Mouse (Mus musculus): Measurements from ENCODE around the gene Tmem88b. TPM values are rescaled to one million over a fixed set of nuclear protein-coding genes. Genes with fewer than 3 reads are reported as not detected.
A peak's percentile ranks its signal among the peaks of the same experiment; 100 is the strongest.
"Not testable (repeated sequence)": the region's sequence is repeated elsewhere in the genome, so short reads cannot be mapped to it uniquely, and the experiment has no call there.

Gene Tmem88b
- total RNA-seq, 2 experiments from 2014 or later: 16.4 to 16.8 TPM

DNA sequence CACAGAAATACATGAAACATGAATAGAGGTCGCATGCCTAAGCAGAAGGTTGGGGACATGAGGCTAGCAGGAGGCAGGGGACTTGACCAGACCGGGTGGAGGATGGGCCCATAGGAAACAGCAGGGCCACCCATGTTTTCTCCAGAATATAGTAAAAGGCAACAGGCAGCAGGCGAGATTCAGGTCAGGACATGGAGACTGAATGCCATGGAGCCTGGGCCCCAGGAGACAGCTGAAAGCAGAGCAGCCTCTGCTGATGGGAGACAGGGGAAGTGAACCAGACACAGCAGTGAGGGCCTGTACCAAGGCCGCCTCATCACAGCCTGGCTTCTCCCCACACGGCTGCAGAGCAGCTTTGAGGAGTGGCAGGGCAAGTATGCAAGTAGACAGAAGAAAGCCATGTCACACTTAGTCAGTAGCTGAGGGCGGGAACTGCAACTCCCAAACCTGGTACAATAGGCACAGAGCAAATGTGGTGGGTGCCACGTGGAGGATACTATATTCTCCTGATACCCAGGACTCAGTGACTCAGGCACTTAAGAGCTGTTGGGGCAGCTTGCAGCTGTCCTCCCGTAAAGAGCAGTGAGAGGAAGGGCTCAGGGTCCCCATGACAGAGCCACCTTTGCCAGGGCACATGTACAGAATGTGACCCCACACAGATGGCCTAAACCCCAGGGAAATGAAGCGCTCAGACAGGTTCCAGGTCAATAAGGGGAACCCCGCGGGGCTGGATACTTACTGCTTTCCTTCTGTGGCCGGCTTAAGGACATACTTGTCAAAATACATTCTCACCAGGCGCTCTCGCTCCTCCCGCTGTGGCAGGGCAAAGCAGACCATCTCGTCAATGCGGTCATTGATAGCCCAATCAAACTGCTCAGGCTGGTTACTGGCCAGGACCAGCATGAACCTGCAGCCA is 38.8 kb downstream of the Tmem88b start:
- H3K4me3 ChIP-seq: no peak overlapping the region
- intact Hi-C loops (cut with DNase I): no loop called here
- no peak for DNase-seq (ENCODE audit: extremely low spot score in 1 of 2, low spot score in 2 of 2)
- no peak overlapping the region; the same call in 1 of the 2 replicates for H3K27ac ChIP-seq
- TF ChIP-seq CTCF (IDR thresholded peaks at IDR 0.05): no peak

DNA sequence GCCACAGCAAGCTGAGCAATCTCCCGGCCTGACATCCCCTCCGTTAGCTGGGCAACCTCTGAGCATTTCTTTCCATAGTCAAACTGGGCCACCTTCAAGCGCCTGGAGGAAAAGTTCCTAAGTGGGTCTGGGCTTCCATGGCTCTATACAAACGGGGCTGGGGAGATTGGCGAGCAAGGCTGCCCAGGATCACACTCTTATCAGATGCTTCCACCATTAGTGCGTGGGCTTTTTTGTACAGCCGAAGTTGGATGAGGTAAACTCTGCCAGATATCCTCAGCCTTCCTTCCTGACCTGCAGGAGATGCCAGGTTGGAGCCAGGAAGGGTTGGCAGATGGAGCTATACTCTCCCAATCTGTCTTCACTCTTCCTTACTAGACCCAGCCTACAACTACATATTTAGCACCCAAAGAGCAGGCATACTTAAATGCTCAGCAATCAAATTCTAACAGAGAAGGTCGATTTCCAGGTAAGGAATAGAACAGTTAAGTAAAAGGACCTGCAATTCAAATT is 39.6 kb downstream of the Tmem88b start:
- H3K27ac ChIP-seq: no peak overlapping the region; the same call in 1 of the 2 replicates
- DNase-seq (ENCODE audit: extremely low spot score in 1 of 2, low spot score in 2 of 2): no peak

DNA sequence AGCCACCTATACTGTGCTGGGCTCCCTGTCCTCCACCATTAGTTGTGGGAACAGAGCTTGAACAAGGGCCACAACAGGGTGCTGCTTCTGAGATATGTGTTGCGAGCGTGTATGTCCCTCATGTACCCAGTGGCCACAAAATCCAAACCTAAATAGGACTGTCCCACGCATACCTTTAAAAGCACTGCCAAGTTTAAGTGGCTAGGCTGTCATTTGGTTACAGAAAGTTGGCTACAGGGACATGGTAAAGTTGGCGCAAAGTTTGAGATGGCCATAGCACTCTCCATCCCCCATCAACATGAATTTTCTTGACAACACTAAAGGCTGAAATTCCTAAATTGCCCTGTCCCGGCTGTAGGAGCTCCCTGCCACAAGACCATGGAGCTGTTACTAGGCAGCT is 40.5 kb downstream of the Tmem88b start:
- Histone ChIP-seq H3K27ac (no peak overlapping the region), H3K4me3 (no peak overlapping the region)
- intact Hi-C loops (cut with DNase I): no loop called here
- no peak for TF ChIP-seq CTCF (IDR thresholded peaks at IDR 0.05)
- no peak for DNase-seq (ENCODE audit: extremely low spot score in 1 of 2, low spot score in 2 of 2)

More for the DNA sequence above, 39.6 kb downstream of the Tmem88b start:
- intact Hi-C loops (cut with DNase I): no loop called here
- no peak for TF ChIP-seq CTCF (IDR thresholded peaks at IDR 0.05)
- no peak overlapping the region for H3K4me3 ChIP-seq

DNA sequence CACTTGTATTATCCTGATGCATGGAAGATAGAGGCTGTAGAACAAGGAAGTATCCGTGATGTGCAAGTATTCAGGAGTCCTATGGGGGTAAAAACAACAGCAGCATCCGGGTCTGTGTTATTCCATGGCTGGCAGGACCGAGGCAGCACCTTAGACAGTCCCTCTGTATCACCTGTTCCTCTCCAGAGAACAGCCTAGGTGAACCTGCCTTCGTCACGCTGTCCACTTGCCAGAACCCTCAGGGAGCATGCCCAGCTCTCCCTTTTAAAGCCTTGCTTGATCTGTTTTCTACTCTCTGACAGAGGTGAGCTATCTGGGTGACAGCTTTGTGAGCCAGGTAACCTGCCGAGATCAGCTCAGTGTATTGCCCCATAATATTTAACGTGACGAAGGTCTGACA is 41.2 kb downstream of the Tmem88b start:
- DNase-seq (ENCODE audit: extremely low spot score in 1 of 2, low spot score in 2 of 2): no peak
- no peak for TF ChIP-seq CTCF (IDR thresholded peaks at IDR 0.05)
- intact Hi-C loops (cut with DNase I): no loop called here
- no peak overlapping the region for H3K27ac ChIP-seq
- no peak overlapping the region for H3K4me3 ChIP-seq

DNA sequence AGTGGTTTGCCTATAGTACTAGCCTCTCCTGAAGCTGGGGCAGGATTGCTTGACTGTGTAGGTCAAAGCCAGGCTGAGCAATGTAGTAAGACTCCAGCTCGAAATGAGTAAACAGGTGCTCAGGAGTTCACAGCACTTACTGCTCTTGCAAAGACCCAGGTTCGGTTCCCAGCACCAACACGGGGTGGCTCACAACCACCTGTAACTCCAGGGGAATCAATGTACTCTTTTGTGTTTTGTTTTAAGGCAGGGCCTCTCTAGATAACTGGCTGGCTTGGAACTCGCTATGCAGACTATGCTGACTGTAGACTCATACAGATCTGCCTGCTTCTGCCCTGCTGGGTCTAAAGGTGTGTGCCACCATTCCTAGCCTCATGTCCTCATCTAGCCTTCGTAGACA is 43.0 kb downstream of the Tmem88b start:
- no peak for TF ChIP-seq CTCF (IDR thresholded peaks at IDR 0.05)
- H3K27ac ChIP-seq: no peak overlapping the region
- no peak overlapping the region for H3K4me3 ChIP-seq
- DNase-seq (ENCODE audit: extremely low spot score in 1 of 2, low spot score in 2 of 2): no peak
- intact Hi-C loops (cut with DNase I): no loop called here

DNA sequence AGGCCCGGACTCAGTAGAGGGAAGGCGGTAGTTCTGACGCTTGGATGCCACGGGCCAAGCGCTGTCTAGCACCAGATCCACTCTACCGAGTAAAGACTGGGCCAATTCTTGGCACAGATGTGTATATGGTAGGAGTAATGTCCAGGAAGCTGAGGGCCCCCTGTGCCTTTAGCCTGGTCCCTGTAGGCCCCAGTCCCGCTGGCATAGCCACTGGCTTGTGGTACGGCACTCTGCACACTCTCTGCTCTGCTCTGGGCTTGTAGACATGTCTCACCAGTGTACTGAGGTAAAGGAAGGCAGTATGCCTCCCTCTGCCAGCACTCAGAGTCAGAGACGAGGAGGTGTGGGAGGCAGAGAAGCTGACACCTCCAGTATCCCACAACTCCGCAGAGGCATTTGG is 45.0 kb downstream of the Tmem88b start:
- intact Hi-C loops (cut with DNase I); H3K27ac ChIP-seq; DNase-seq (ENCODE audit: extremely low spot score in 1 of 2, low spot score in 2 of 2); H3K4me3 ChIP-seq: not testable (repeated sequence)

DNA sequence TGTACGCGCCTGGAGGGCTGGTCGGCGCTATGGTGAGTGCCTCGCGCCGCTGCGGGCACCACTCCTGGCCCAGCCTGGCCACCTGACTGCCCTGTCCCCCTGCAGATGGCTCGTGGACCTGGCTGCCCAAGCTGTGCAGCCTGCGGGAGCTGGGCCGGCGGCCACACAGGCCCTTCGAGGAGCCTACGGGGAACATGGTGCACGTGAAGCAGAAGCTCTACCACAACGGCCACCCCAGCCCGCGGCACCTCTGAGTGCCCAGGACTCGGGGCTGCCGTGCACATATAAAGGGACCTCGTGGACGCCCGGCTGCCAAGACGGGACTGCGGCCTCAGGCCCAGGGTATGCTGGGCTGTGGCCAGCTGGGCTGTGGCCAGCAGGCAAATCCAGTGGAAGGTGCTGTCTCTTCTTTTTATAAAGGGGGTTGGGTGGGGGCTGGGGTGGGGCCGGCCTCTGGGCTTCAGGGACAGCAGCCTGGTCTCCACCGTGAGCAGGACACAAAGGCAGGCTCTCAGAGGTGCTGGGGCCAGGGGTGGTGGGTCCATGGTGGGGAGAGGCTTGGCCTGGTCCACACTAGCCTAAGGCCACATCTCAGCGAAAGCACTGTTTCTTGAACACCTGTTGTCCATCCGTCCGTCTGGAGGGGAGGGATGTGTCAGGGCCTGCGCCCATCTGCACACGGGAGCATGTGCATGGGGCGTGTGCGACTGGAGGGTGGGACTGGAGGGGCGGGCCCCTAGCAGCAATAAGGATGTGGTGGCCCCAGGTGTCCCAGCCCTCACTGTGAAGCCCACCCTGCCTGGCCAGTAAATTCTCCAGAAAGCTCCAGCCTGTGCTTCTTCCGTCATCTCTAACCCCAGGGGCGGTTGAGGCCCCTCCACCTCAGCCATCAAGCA is 45.7 kb downstream of the Tmem88b start:
- no peak overlapping the region for H3K4me3 ChIP-seq
- intact Hi-C loops (cut with DNase I): no loop called here
- TF ChIP-seq CTCF (IDR thresholded peaks at IDR 0.05): no peak
- H3K27ac ChIP-seq: no peak overlapping the region; the same call in 1 of the 2 replicates
- DNase-seq (ENCODE audit: extremely low spot score in 1 of 2, low spot score in 2 of 2): no peak

DNA sequence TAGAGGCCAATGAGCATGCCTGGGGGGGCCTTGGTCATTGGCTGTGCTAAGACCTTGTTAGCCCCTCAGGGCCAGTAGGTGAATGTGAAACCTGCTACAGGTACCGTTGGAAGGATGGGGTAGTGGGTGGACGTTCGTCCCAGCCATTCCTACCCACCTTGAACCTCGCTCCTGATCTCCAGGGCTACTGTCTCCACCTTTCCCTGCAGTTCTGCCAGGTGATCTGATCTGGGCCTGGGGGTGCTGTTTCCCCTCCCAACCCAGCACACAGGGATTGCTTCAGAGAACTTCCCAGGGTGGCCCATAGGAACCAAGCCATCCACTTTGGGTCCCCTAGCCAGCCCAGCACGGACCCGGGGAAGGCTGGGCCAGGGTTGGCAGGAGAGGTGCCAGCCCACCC is 46.5 kb downstream of the Tmem88b start:
- H3K27ac ChIP-seq: no peak overlapping the region; the same call in 1 of the 2 replicates
- no peak overlapping the region for H3K4me3 ChIP-seq
- intact Hi-C loops (cut with DNase I): no loop called here
- no peak; the same call in 1 of the 2 replicates for TF ChIP-seq CTCF (IDR thresholded peaks at IDR 0.05)
- DNase-seq (ENCODE audit: extremely low spot score in 1 of 2, low spot score in 2 of 2): no peak

DNA sequence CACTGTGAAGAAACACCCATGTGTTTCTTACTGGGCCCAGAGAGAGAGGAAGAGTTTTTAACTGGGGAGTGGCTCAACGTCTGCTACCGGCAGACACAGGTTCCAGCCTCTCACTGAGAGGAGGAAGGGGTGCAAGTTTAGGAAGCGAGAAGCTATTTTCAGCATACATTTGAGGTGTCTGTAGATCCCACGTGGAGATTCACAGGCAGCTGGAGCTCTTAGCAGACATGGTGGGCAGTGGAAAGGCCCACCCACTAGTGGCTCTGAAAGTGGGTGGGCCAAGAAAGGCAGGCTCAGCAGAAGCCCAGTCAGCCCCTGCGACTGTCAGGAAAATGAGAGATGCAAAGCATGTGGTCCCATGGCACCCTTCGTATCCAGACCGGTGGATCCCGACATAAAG is 47.4 kb downstream of the Tmem88b start:
- no peak overlapping the region for H3K4me3 ChIP-seq
- peak in 1 of 2 experiments; percentile 35 for DNase-seq (ENCODE audit: extremely low spot score in 1 of 2, low spot score in 2 of 2)
- intact Hi-C loops (cut with DNase I): no loop called here
- H3K27ac ChIP-seq: peak overlapping the region; percentile 57
- no peak for TF ChIP-seq CTCF (IDR thresholded peaks at IDR 0.05)

DNA sequence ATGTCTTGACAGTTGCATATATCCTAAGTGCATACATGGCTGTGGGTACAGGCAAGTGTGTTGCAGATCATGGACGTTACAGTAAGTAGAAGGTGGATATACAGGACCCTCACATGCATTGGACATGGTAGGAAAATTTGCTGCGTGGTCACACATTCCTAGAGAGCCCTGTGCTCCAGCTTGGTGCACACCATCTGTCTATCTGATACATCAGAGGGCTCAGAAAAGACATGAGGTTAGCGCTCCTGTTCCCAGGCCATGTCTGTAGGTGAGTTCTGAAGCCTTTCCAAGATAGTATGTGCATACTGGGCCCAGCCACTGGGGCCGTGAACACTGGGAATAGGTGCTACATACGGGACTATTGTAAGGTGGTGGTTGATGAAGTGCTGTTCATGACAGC is 49.3 kb downstream of the Tmem88b start:
- intact Hi-C loops (cut with DNase I): no loop called here

DNA sequence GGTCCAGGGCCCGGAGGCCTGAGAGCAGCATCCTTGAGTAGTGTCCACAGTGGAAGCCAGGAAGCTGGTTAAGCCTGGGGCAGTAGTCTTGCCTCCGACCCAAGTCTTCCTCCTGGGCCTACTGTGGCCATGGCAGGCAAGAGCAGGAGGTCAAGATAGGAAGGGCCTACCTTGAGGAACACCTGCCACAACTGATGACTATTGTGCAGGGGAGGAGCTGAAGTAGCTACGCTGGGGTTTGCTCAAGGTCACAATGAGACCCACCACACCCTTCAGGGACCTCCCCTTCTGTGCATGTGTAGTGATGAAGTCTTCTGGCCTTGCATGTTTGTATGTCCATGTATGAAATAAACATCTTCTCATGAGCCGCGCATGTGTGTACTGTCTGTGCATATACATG is 49.9 kb downstream of the Tmem88b start:
- Histone ChIP-seq H3K27ac (peak overlapping the region; percentile 93), H3K4me3 (peak overlapping the region; percentile 59)
- no peak for DNase-seq (ENCODE audit: extremely low spot score in 1 of 2, low spot score in 2 of 2)
- intact Hi-C loops (cut with DNase I): loop anchor here (2.0 kb wide), 1 partner anchor 31 kb away; the partner anchor contains the start of gene Ssu72
- TF ChIP-seq CTCF (IDR thresholded peaks at IDR 0.05): no peak

More for the DNA sequence above, 49.3 kb downstream of the Tmem88b start:
- no peak overlapping the region for H3K27ac ChIP-seq
- H3K4me3 ChIP-seq: no peak overlapping the region; the same call in 1 of the 2 replicates
- no peak for DNase-seq (ENCODE audit: extremely low spot score in 1 of 2, low spot score in 2 of 2)
- no peak for TF ChIP-seq CTCF (IDR thresholded peaks at IDR 0.05)
